Mouse (Mus musculus) layer of hippocampus, adult 18-20 months (tissue): ENCODE data around the gene Fkbp14. TPM values are rescaled to one million over a fixed set of nuclear protein-coding genes. Genes with fewer than 3 reads are reported as not detected.

Experiments used
- DNase-seq, 2 experiments: peaks; one replicate each; pipeline ENCODE4 v3.0.0; 2022; ENCODE audit warnings: low spot score in 2 of 2
- total RNA-seq, 2 experiments: library from RNA; stranded (reverse); gene quantifications; 2 replicates each; pipeline ENCODE4 v1.2.3; 2021

Gene Fkbp14
- total RNA-seq, 2 experiments from 2014 or later = 13.9 to 14.2 TPM

- DNase-seq = no peak
These were observed 6.4 kb downstream of the Fkbp14 start for GRCm38 (mm10) chr6:54590691-54591090.

- DNase-seq = no peak
These were observed 8.9 kb downstream of the Fkbp14 start for GRCm38 (mm10) chr6:54588212-54588611.

GRCm38 (mm10) chr6:54587683-54588082, 9.4 kb downstream of the Fkbp14 start:
- no peak for DNase-seq

GRCm38 (mm10) chr6:54586911-54587310, 10.2 kb downstream of the Fkbp14 start:
- DNase-seq = no peak

- DNase-seq = peak in 1 of 2 experiments; percentile 75
These were observed 10.9 kb downstream of the Fkbp14 start for GRCm38 (mm10) chr6:54586175-54586574.

- DNase-seq = no peak
These were observed 23.7 kb downstream of the Fkbp14 start for GRCm38 (mm10) chr6:54573218-54573955.

GRCm38 (mm10) chr6:54569776-54570175, 27.3 kb downstream of the Fkbp14 start:
- no peak for DNase-seq

- no peak for DNase-seq
These were observed 30.6 kb downstream of the Fkbp14 start for GRCm38 (mm10) chr6:54566546-54566919.

GRCm38 (mm10) chr6:54565665-54566545, 31.2 kb downstream of the Fkbp14 start, which contains the start of gene Scrn1:
Gene Scrn1 (minus strand): TSS chr6:54566489.
- DNase-seq = peak; percentile 72 to 75

GRCm38 (mm10) chr6:54565012-54565411, 32.1 kb downstream of the Fkbp14 start:
- DNase-seq = peak in 1 of 2 experiments; percentile 39

GRCm38 (mm10) chr6:54564506-54564991, 32.6 kb downstream of the Fkbp14 start:
- no peak for DNase-seq

- DNase-seq = no peak
These were observed 33.5 kb downstream of the Fkbp14 start for GRCm38 (mm10) chr6:54563561-54563960.

GRCm38 (mm10) chr6:54562018-54562809, 34.9 kb downstream of the Fkbp14 start:
- no peak for DNase-seq

GRCm38 (mm10) chr6:54558466-54558865, 38.6 kb downstream of the Fkbp14 start:
- no peak for DNase-seq

- no peak for DNase-seq
These were observed 39.4 kb downstream of the Fkbp14 start for GRCm38 (mm10) chr6:54557671-54558070.

- DNase-seq = no peak
These were observed 41.3 kb downstream of the Fkbp14 start for GRCm38 (mm10) chr6:54555816-54556215.

- peak in 1 of 2 experiments; percentile 24 for DNase-seq
These were observed 42.6 kb downstream of the Fkbp14 start for GRCm38 (mm10) chr6:54554341-54555110.

GRCm38 (mm10) chr6:54553632-54554031, 43.5 kb downstream of the Fkbp14 start:
- DNase-seq = no peak

GRCm38 (mm10) chr6:54552721-54553413, 44.2 kb downstream of the Fkbp14 start:
- DNase-seq = no peak
